Mouse (Mus musculus) heart, adult 2 months (tissue): ENCODE results near the gene Fdxacb1.

Experiments used
- CTCF ChIP-seq: fragments of 200-600 bp; IDR thresholded peaks from 2 replicates; pipeline ENCODE4 v1.8.1; 2022; ENCODE audit warnings: antibody characterized with exemption, mild to moderate bottlenecking, moderate library complexity
- POLR2A ChIP-seq: fragments of 200-500 bp; IDR thresholded peaks from 2 replicates; pipeline ENCODE4 v1.6.1; 2011; ENCODE audit warnings: mild to moderate bottlenecking, low read depth, low read length, control low read depth; ENCODE audit not compliant: insufficient read depth

GRCm38 (mm10) chr9:50732560-50732959 is 35.5 kb upstream of the Fdxacb1 start:
- TF ChIP-seq POLR2A (no peak), CTCF (no peak)
